Mouse (Mus musculus) kidney, adult 9 months (tissue): ENCODE measurements around the gene Angpt4.

Source experiments
- DNase-seq: peaks from one replicate; pipeline ENCODE4 v3.0.0; 2022

Angpt4 gene

GRCm38 (mm10) chr2:151963319-151963718, 52.3 kb downstream of the Angpt4 start:
- DNase-seq, result no peak

DNA sequence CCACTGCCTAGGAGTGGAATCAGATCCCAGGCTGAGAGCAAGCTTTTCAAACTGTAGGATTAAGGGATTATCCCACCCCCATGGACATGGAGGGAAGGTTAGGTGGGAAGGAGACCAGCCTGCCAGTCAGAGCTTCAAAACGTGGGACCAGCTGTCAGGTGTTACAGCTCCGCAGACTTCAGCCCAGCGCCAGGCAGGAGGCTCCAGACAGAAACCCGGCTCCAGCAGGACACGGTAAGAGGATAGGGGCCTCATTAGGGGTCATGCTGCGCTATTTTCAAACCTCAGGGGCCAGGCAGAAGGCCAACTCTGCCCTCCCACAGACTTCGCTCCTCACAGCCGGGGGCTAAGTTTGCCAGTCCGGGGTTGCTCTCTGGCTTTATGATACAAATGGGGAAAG, 53.0 kb downstream of the Angpt4 start:
- DNase-seq, result no peak

GRCm38 (mm10) chr2:151967176-151967750, 56.3 kb downstream of the Angpt4 start:
- no peak for DNase-seq

GRCm38 (mm10) chr2:151967792-151968191, 56.8 kb downstream of the Angpt4 start:
- no peak for DNase-seq

DNA sequence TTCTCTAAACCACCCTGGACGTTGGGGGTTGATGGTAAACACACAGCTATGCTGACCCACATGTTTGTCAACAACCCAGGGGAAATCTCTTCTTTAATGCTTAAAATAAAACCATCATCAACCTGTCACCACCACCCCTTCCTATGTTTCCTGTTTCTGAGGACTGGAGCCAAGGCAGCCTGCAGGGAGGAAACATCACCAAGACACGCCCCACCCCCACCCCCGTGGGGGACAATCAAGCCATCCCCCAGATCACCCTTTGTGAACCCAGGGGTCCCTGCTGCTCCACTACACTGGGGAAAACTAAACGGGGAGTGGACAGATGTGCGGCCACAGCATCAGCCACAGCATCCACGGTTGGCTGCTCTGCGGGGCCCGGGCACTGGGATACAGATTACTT, 57.4 kb downstream of the Angpt4 start:
- peak; percentile 50 for DNase-seq

GRCm38 (mm10) chr2:151968986-151969385, 58.0 kb downstream of the Angpt4 start:
- no peak for DNase-seq

GRCm38 (mm10) chr2:151969396-151969795, 58.4 kb downstream of the Angpt4 start:
- DNase-seq, result no peak

DNA sequence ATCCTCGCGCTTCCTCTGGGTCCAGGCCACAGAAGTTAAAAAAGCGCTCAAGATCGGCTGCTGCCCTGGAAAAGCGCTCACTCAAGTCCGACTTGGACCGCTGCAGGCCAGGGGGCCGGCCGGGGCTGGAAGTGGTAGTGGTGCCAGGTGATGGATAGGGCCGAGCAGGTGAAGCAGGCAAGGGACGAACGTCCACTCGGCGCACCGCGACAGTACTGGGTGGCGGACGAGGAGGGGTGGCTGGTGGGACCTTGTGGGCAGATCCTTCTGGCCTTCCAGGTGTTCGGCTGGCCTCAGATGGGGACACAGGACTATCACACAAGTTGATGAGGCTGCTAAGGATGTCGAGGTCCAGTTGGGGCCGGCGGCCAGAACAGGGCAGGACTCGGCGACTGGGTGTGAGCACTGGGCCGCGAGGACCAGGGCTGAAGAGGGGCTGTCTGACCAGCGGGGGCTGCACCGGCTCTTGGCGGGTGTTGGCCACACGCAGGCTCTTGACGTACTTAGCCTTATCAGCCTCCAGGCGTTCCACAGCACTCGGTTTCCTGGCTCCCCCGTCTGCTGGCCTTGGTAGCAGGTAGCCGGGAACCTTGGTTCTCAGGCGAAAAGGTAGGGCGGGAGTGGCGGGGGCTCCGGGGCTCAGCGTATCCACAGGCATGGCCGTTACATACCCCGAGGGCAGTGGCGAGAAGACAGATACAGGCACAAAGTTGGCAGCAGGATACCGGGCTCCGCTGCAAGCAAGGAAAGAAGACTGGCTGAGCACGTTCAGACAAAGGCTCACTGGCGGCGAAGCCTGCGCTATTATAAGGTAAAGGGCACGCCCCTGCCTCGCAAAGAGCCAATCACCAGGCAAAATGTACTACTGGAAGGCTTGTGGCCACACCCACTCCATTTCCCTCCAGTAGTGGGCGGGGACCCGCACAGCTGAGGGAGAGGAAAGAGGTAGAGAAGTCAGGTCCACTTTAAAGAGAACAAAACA, 59.5 kb downstream of the Angpt4 start:
- DNase-seq, result peak; percentile 87

GRCm38 (mm10) chr2:151971748-151972147, 60.7 kb downstream of the Angpt4 start:
- DNase-seq, result no peak

DNA sequence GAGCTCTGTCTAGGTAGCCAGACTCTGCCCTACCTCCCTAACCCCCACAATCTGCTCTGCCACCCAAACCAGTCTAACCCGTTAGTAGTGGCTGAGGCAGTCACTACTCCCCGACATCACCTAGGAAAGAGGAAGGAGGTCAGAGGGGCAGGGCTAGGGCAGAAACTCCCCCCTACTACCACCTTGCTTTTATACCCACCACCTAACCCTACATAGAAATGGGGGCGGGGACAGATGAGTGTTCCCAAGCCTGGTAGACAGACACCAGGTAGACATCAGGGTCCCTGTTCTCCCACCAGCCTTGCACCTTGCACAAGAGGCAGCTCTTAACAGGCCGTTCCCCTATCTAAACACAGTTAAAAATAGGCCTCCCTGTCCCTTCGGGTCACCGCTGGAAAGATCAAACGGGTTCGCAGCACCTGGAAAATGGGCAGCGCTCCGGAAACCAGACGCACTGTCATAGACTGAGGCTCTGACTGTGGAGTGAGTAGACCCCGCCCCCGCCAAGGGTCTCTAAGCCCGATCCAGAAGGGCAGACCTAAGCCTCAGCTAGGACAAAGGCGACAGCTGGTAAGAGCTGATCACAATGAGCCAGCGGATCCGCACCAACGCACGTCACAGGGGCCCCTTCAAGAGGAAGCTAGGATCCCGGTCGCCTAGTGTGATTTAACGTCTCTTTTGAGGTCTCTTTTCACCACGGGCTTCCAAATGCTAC, 62.0 kb downstream of the Angpt4 start:
- DNase-seq, result no peak

DNA sequence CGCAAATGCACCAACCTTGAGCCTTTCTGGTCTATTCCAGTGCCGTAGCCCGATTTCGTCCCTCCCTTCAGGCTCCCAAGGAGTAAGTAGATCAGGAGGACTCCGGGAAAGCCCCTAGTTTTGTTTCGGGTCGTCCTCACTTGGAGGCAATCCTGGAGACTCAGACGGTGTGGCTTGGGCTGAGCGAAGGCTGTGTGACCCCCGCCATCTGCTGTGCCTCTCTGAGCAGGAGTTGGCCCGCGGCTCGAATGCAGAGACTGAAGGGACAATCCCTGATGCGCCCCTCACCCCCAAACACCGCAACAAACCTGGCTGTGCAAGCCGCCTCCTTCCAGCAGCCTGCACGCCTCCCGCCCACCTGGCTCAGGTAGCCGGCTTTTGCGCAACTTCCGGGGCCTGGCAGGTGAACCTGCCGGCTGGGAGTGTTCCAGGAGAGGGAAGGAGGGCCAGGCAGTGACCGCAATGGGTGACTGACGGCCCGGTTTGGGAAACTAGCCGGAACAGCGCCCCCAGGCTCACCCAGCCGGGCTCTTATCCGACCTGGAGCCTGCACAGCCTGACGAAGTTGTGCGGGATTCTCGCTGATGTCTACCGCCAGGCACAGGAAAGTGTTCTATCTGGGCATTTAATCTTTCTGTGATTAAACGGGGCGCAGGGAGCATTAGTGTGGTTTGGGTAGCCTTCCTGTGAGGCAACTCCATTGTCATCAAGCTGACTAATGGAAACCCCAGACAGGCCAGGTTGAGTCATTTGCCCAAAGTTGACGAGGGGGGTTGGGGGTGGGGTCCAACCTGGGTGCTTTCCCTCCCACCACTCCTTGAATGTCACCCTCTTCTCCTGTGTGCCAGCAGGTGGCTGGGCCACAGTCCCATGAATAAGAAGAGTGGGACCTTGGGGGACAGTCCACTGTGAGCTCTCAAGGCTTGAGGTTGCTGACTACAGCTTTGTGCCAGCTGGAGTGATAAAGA, 62.9 kb downstream of the Angpt4 start:
- peak; percentile 79 for DNase-seq

GRCm38 (mm10) chr2:151975295-151975694, 64.3 kb downstream of the Angpt4 start:
- DNase-seq, result no peak

DNA sequence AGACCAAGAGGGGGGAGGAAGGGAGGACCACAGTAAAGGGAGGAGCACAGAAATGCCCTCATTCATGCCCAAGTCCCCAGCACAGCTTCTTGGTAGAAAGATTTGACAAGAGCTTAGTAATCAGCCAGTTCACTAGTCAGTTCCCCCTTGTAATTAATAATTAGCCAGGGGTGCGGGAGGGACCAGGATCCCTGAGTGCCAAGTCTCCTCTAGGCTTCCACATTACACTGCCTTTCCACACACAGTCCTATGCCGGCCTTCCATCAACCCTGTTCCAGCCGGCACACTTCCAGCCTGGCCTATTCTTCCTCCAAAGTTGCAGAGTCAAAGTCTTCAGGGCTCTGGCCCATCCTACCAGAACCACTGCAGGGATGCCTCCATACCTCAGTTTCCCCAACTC, 65.1 kb downstream of the Angpt4 start:
- DNase-seq, result peak; percentile 88

DNA sequence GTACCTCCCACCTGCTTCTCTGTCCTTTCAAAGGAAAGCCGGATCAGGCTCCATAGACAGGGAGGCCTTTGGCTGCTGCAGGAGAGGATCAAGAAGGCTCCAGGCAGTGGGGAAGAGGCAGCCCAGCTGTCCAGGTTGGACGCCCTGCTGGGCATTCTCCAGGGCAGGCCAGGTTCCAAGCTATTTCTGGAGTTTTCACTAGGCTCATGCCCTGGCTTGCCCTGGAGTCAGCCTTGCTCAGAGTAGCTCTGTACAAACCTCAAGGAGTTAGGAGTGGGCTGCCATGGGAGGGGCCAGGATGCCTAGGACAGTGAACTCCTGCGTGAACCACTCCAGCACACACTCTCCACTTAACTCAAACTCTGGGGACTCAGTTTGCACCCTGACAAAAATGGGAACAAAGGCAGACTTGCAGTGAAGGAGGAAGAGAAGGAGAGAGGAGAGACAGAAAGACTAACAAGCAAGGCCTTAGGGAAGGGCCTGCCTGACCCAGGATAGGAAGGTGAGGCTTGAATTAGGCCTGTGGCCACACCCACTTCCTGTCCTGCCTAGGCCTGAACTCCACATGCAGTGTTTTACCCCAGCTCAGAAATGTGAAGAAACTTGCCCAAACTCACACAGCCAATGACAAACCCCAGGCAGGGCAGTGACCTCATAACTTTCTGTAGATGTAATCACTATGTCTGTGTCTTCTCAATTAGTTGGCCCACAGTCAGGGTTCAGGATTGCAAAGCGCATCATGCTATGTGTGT, 66.9 kb downstream of the Angpt4 start:
- no peak for DNase-seq

- no peak for DNase-seq
Observed at GRCm38 (mm10) chr2:151978494-151978893, 67.5 kb downstream of the Angpt4 start.

GRCm38 (mm10) chr2:151979470-151980354, 68.7 kb downstream of the Angpt4 start, which contains the start of gene Fam110a:
TSS of gene Fam110a (minus strand) at chr2:151980219.
- DNase-seq, result peak; percentile 95

- no peak for DNase-seq
Observed at GRCm38 (mm10) chr2:151980355-151980693, 69.3 kb downstream of the Angpt4 start.

GRCm38 (mm10) chr2:151981268-151981667, 70.3 kb downstream of the Angpt4 start:
- no peak for DNase-seq

GRCm38 (mm10) chr2:151982476-151982875, 71.5 kb downstream of the Angpt4 start:
- DNase-seq, result no peak

DNA sequence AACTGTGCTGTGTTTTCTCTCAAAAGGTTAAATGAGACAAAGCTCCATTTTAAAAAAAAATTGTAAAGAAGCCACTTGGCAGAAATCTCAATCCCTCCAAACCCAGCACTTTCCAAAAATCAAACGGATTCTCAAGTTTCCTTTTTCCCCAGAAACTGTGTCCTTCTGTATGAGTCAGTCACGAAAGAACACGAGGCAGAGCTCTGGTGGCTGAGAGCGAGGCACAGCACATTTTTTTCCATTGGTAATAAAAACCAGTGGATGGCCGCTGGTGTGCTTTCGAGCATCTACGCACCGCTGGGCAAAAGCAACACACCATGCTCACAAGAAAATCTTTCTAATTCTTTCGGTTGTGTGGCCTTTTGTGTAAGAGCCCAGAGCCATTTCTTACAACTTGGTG, 73.0 kb downstream of the Angpt4 start:
- no peak for DNase-seq
